Mouse (Mus musculus) thymus, postnatal 4 days (tissue): ENCODE results near the gene Smc1b.

Experiments
- DNase-seq: peaks from one replicate; pipeline ENCODE4 v3.0.0; 2021

Gene Smc1b

GRCm38 (mm10) chr15:85131275-85132192 lies at the start of gene Smc1b, which contains the start of gene Ribc2:
Gene Smc1b, minus strand, starts transcription at chr15:85131964.
Gene Ribc2, plus strand, starts transcription at chr15:85132078.
- peak; percentile 53 for DNase-seq

- no peak for DNase-seq
These were observed 48.6 kb upstream of the Smc1b start for GRCm38 (mm10) chr15:85180368-85180767.

GRCm38 (mm10) chr15:85179528-85180180 lies 47.9 kb upstream of the Smc1b start:
- no peak for DNase-seq

GRCm38 (mm10) chr15:85178172-85178571 lies 46.4 kb upstream of the Smc1b start:
- DNase-seq, result no peak

- peak; percentile 75 for DNase-seq
These were observed 45.8 kb upstream of the Smc1b start for GRCm38 (mm10) chr15:85177576-85177975.

GRCm38 (mm10) chr15:85174060-85174459 lies 42.3 kb upstream of the Smc1b start:
- no peak for DNase-seq

- no peak for DNase-seq
These were observed 41.7 kb upstream of the Smc1b start for GRCm38 (mm10) chr15:85173425-85173824.

- no peak for DNase-seq
These were observed 40.3 kb upstream of the Smc1b start for GRCm38 (mm10) chr15:85172054-85172453.

GRCm38 (mm10) chr15:85167086-85167679 lies 35.4 kb upstream of the Smc1b start:
- DNase-seq, result no peak

- no peak for DNase-seq
These were observed 34.7 kb upstream of the Smc1b start for GRCm38 (mm10) chr15:85166433-85166933.

- DNase-seq, result peak; percentile 14
These were observed 31.2 kb upstream of the Smc1b start for GRCm38 (mm10) chr15:85162693-85163663.

GRCm38 (mm10) chr15:85161416-85161815 lies 29.7 kb upstream of the Smc1b start:
- DNase-seq, result no peak

- DNase-seq, result no peak
These were observed 24.4 kb upstream of the Smc1b start for GRCm38 (mm10) chr15:85156198-85156597.

- DNase-seq, result no peak
These were observed 22.3 kb upstream of the Smc1b start for GRCm38 (mm10) chr15:85154091-85154490.

- no peak for DNase-seq
These were observed 20.8 kb upstream of the Smc1b start for GRCm38 (mm10) chr15:85152577-85152976.

- peak; percentile 87 for DNase-seq
These were observed 19.7 kb upstream of the Smc1b start for GRCm38 (mm10) chr15:85151433-85151918.

GRCm38 (mm10) chr15:85144249-85144648 lies 12.5 kb upstream of the Smc1b start:
- DNase-seq, result no peak

- DNase-seq, result peak; percentile 22
These were observed 12.0 kb upstream of the Smc1b start for GRCm38 (mm10) chr15:85143747-85144146.

- DNase-seq, result no peak
These were observed 11.4 kb upstream of the Smc1b start for GRCm38 (mm10) chr15:85143161-85143560.

GRCm38 (mm10) chr15:85142441-85142840 lies 10.7 kb upstream of the Smc1b start:
- no peak for DNase-seq

- DNase-seq, result no peak
These were observed 9.5 kb upstream of the Smc1b start for GRCm38 (mm10) chr15:85141290-85141689.

GRCm38 (mm10) chr15:85135143-85135542 lies 3.4 kb upstream of the Smc1b start:
- no peak for DNase-seq
